Comparison of ENCODE assay signal across 26 mouse cellular contexts in genomic region chr7:102446438-102446837, GRCm38 (mm10). TPM values are rescaled to one million over a fixed set of nuclear protein-coding genes. Genes with fewer than 3 reads are reported as not detected.
"Had no signal": no experiment of that assay in that cellular context is flagged by ENCODE, and none has a peak within 500 bp of the region (broad histone marks: within the 10 kb centered on the region; RNA-seq: fewer than 3 reads in every experiment).

No protein-coding gene starts in this region.

- H3K4me2 ChIP-seq: kidney, embryonic 15.5 days; limb, embryonic 13.5 days; lung, embryonic 15.5 days; midbrain, embryonic 13.5 days had no signal

- H3K9me3 ChIP-seq: kidney, embryonic 15.5 days; limb, embryonic 10.5 days; limb, embryonic 13.5 days; liver, embryonic 12.5 days; liver, embryonic 15.5 days; lung, embryonic 15.5 days; megakaryocyte, embryonic 14.5 days; midbrain, embryonic 10.5 days; midbrain, embryonic 13.5 days had no signal

- ATAC-seq: liver, embryonic 12.5 days; midbrain, embryonic 13.5 days; midbrain, embryonic 16.5 days had no signal

- DNase-seq: kidney, postnatal 10 days; kidney, postnatal 36 days; liver; lung, adult 18-20 months; lung, postnatal 10 days; lung, postnatal 36 days; right cerebral cortex, postnatal 4 days; thymus, adult 18-20 months; thymus, postnatal 36 days had no signal

- H3K4me3 ChIP-seq: kidney, embryonic 15.5 days; limb, embryonic 10.5 days; limb, embryonic 13.5 days; liver, embryonic 12.5 days; liver, embryonic 15.5 days; lung, embryonic 15.5 days; megakaryocyte, embryonic 14.5 days; midbrain, embryonic 10.5 days; midbrain, embryonic 13.5 days had no signal

- H3K9ac ChIP-seq: kidney, embryonic 15.5 days; limb, embryonic 13.5 days; liver, embryonic 12.5 days; liver, embryonic 15.5 days; lung, embryonic 15.5 days; midbrain, embryonic 13.5 days had no signal

- H3K27ac ChIP-seq: kidney, embryonic 15.5 days; limb, embryonic 10.5 days; limb, embryonic 13.5 days; liver, embryonic 12.5 days; liver, embryonic 15.5 days; lung, embryonic 15.5 days; midbrain, embryonic 10.5 days; midbrain, embryonic 13.5 days had no signal

- H3K27me3 ChIP-seq: kidney, embryonic 15.5 days; limb, embryonic 13.5 days; liver, embryonic 12.5 days; liver, embryonic 15.5 days; lung, embryonic 15.5 days; megakaryocyte, embryonic 14.5 days; midbrain, embryonic 13.5 days had no signal

RNA-seq across cellular contexts. Expression of gene Olfr543, which starts 35.0 kb away (rescaled TPM):
- total RNA-seq: layer of hippocampus, postnatal 14 days; left cerebral cortex, adult 8-10 months; left cerebral cortex, postnatal 14 days; monocyte, adult 5-6 weeks had no signal
- polyA plus RNA-seq: spleen, adult 2 months; testis, adult 2 months; urinary bladder, adult 2 months had no signal

RNA-seq across cellular contexts. Expression of gene Olfr544, which starts 41.7 kb away (rescaled TPM):
- total RNA-seq: layer of hippocampus, postnatal 14 days; left cerebral cortex, adult 8-10 months; left cerebral cortex, postnatal 14 days; monocyte, adult 5-6 weeks had no signal
- polyA plus RNA-seq: spleen, adult 2 months; testis, adult 2 months; urinary bladder, adult 2 months had no signal

RNA-seq across cellular contexts. Expression of gene Olfr545, which starts 52.9 kb away (rescaled TPM):
- total RNA-seq: layer of hippocampus, postnatal 14 days; left cerebral cortex, adult 8-10 months; left cerebral cortex, postnatal 14 days; monocyte, adult 5-6 weeks had no signal
- polyA plus RNA-seq: limb, embryonic 13.5 days; liver, embryonic 12.5 days; liver, embryonic 15.5 days; lung, embryonic 15.5 days; spleen, adult 2 months; testis, adult 2 months; urinary bladder, adult 2 months had no signal
